Mouse (Mus musculus): ENCODE measurements around the gene Upb1.

Upb1 gene

DNA sequence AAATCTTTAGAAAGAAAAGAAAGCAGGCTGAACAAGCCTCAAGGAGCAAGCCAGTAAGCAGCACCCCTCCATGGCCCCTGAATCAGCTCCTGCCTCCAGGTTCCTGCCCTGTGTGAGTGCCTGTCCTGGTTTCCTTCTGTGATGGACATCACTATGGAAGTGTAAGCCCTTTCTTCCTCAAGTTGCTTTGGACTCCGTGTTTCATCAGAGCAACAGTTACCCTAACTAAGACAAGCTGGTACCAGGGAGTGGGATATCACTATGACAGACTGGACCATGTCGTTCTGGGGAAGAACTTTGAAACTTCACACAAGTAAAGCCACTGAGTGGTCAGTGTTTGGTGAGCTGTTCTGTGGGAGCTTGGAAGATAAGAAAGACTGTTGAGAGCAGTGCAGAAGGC lies 79.0 kb downstream of the Upb1 start:
- POLR2A ChIA-PET: no interaction called here
- CTCF ChIA-PET: interaction anchor here in 3 of 4 experiments (0.6 to 1.0 kb wide), 3 partner anchors 113 to 352 kb away, joined by 3 to 5 read pairs (median 4); no protein-coding TSS in a partner anchor

DNA sequence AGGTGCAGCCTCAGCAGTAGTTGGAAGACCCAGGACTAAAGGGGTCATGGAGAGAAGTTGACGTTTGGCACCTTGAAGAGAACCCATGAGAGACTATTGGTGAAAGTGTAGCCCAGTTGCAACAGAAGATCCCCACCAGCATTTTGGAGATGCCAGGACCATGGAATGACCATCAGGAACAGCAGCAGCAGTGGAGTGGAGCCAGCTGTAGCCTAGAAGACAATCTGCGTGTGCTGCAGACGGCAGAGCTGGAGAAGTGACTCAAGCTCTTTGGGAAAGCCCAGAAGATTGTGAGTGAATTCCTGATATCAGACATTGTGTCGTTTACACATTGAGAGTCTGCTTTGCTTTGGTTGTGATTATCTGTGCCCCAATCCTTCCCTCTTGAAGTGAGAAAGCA lies 80.8 kb downstream of the Upb1 start:
- ChIA-PET POLR2A (no interaction called here), CTCF (no interaction called here)

DNA sequence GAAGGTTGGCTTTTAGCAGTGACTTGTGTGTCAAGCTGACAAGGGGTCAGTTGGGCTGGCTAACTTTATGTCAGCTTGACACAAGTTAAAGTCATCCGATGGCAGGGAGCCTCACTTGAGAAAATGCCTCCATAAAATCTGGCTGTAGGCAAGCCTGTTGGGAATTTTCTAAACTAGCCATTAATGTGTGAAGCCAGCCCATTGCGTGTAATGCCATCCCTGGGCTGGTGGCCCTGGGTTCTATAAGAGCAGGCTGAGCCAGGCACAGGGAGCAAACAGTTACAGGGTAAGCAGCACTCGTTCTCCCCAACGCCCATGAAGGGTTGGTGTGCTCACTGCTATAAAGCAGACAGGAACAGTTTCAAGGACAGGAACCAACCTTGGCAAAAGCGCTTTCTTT lies 81.4 kb downstream of the Upb1 start:
- CTCF ChIA-PET: no interaction called here
- POLR2A ChIA-PET: no interaction called here

DNA sequence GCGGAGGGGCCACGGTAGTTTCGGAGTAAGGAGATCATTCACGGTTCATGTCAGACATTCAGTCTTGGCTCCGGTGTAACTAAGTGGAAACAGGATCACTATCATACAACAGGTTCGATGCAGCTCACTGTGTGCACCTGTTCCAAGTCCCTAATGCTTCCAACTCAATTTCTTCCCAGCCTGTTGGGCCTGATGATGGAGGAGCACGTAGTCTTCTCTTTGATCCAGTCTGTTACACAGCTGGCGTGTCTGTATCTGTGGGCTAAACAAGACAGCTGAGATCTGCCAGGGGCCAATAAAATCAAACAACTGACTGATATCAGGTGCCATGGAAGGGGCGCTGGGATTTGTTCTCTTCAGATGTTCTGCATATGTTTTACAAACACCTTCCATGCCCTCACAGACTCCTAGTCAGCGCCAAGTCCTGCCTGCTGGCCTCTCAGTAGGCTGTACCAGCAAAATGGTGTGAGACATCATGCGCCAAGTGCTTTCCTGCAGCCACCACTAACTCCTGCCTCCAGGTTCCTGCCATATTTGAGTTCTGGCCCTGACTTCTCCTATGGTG lies 82.1 kb downstream of the Upb1 start:
- CTCF ChIA-PET: no interaction called here

DNA sequence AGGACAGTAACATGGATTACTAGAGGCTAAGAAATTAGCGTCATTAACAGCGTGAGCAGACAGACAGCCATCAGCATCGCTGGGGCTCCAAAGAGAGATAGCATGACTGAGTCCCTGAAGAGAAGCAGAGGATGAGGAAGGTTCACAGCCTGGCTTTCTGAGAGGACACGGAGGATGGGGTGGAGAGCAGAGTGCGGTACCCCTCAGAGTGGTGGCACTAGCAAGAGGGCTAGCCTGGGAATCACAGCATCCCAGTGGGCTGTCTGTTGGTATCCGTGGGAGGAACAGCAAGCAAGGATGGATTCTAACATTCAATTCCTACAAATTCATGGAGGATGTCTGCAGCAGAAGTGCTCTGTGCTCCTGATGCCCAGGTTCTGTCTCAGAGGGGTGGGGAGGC lies 83.2 kb downstream of the Upb1 start:
- CTCF ChIA-PET: interaction anchor here in 1 of 4 experiments (0.5 kb wide), 1 partner anchor 226 kb away, joined by 3 read pairs; no protein-coding TSS in a partner anchor
- POLR2A ChIA-PET: no interaction called here

More for the DNA sequence above, 82.1 kb downstream of the Upb1 start:
- POLR2A ChIA-PET: no interaction called here

DNA sequence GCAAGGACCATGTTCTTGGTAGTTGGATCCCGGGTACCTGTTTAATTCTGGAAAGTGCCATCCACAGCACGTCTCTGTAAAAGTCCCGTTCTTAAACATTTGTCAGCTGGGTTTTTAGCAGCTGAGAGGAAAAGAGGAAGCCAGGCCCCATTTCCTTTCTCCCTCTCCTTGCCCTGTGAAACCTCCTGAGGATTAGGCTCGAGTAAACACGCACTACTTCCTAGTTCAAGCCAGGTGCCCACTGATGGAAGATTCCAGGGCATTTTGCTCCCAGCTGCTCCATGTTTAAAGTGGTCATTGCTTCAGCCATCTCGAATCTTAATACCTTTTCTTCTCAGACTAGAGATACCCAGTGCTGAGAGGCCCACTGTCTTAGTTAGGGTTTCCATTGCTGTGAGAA lies 83.9 kb downstream of the Upb1 start:
- ChIA-PET CTCF (no interaction called here), POLR2A (interaction anchor here in 1 of 4 experiments (0.6 kb wide), 1 partner anchor 98 kb away, joined by 4 read pairs; no protein-coding TSS in a partner anchor)

DNA sequence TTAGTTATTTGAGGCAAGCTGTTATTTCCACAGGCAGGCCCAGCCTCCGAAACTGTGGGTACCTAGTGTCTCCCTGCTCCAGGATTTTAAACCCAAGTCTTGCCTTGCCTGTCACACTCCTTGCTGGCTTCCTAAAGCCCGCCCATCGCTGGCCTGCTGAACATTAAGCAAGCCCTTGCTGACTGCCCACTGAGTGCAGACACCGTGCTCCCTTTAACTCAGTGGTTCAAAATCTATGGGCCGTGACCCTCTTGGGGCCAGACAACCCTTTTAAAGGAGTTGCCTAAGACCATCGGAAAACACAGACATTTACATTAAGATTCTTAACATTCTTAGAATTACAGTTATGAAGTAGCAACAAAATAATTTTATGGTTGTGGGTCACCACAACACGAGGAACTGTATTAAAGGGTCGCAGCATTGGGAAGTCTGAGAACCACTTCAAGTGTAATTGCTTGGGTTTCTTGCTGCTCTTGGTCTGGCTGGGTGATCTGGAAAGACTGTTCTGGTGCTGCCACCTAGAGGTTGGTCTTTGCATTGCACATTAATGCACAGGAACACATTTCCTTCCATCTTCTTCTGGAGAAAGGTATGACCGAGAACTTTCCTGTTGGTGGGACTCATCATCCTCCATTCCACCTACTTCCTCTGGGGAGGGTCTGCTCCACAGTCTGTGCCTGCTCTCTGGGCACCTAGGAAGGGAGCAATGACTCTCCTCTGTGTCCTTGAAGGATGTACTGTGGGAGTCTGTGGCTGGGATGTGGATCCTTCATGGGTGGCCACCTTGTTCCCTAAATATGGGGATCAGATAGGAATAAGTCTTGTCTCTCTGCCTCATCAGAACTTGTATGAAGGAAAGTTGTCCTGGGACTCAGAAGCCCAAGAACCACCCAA lies 85.4 kb downstream of the Upb1 start:
- POLR2A ChIA-PET: interaction anchor here in 1 of 4 experiments (1.2 kb wide), 1 partner anchor 31 kb away, joined by 3 read pairs; the partner anchor contains the start of genes Gucd1 and Snrpd3
- CTCF ChIA-PET: no interaction called here

DNA sequence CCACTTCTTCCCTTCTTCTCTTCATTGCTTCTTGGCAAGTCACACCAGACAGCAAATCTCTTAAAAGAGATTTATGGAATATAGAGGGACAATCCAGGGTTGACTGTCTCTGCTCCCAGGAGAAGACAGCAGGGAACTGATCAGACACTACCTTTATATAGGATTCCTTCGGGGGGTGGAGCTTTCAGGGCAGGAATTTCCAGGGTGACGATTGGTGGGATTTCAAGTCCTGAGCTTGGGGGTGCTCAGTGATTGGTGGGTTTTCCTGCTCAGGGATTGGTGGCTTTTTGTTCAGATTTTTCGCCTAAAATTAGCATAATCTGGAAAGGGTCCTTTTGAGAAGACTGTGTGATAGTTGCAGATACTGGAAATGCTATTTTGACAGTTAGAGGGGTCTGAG lies 86.2 kb downstream of the Upb1 start:
- ChIA-PET CTCF (interaction anchor here in 1 of 4 experiments (0.7 kb wide), 1 partner anchor 88 kb away, joined by 5 read pairs; no protein-coding TSS in a partner anchor), POLR2A (interaction anchor here in 1 of 4 experiments (1.2 to 1.8 kb wide), 2 partner anchors 10 to 30 kb away, joined by 3 to 5 read pairs; partner anchors contain the start of genes Gucd1 and Snrpd3)

DNA sequence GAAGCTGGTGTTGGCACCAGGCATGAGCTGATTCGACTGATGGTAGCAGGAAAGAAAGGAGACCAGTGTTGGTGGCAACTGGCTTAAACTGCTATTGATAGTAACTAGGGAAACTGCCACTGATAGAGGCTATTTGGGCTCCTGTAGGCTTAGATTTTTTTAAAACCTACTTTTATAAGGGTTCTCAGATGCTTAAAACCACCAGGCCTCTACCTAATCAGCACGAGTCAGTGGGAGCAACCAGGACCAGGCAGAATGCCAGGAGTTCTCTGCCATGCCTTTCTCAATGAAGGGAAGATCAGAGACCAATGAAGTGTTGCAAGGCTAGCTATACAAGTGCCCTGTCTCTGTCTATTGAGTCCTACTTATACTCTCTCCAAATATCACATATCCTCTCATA lies 88.6 kb downstream of the Upb1 start:
- CTCF ChIA-PET: no interaction called here
- POLR2A ChIA-PET: interaction anchor here in 1 of 4 experiments (0.6 kb wide), 1 partner anchor 24 kb away, joined by 3 read pairs; no protein-coding TSS in a partner anchor

DNA sequence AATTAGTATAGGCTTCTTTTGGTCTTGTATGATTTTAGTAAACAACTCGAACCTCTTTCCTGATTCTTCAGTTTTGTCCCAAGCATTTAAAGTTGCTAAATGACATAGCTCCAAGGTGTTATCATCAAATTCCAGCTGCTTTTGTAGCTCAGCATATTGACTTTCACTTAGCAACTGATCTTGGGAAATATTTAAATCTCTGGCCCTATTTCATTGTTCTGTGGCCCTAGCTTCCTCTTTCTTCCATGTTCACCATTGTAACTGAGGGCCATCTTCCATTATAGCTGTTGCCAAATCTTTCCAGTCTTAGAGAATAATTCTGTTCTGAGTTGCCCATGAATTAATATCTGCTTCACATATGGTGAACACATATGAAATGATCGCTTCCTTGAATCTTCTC lies 89.8 kb downstream of the Upb1 start:
- POLR2A ChIA-PET: interaction anchor here in 1 of 4 experiments (0.9 kb wide), 1 partner anchor 21 kb away, joined by 3 read pairs; no protein-coding TSS in a partner anchor
- CTCF ChIA-PET: no interaction called here

Measured in embryonic stem cell, embryonic (primary cell).